Mouse (Mus musculus) R1 (cell line): ENCODE data around the gene Reep6.
"Not testable (repeated sequence)": the region's sequence is repeated elsewhere in the genome, so short reads cannot be mapped to it uniquely, and the experiment has no call there.

Experiments used
- DNase-seq: peaks from one replicate; pipeline ENCODE4 v3.0.0-alpha.2; 2018; ENCODE audit warnings: low read depth, low spot score

Reep6 gene

DNA sequence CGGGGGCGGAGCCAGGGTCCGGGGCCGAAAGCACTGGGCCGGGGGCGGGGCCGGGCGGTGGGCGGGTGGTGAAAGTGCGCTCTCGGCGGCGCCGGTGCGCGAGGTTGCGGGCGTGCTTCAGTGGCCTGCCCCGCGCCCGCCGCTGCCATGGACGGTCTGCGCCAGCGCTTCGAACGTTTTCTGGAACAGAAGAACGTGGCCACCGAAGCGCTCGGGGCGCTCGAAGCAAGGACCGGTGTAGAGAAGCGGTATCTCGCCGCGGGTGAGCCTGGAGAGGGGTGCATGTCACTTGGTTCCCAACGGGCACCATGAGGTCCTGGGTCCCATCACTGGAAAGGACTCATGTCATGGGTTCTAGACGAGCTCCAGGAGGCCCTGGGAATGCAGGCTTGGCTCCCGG lies 331 bp downstream of the Reep6 start:
- DNase-seq = no peak

- DNase-seq = no peak
These were observed 1.1 kb downstream of the Reep6 start for GRCm38 (mm10) chr10:80330888-80331287.

GRCm38 (mm10) chr10:80331636-80332524 lies 2.1 kb downstream of the Reep6 start:
- no peak for DNase-seq

DNA sequence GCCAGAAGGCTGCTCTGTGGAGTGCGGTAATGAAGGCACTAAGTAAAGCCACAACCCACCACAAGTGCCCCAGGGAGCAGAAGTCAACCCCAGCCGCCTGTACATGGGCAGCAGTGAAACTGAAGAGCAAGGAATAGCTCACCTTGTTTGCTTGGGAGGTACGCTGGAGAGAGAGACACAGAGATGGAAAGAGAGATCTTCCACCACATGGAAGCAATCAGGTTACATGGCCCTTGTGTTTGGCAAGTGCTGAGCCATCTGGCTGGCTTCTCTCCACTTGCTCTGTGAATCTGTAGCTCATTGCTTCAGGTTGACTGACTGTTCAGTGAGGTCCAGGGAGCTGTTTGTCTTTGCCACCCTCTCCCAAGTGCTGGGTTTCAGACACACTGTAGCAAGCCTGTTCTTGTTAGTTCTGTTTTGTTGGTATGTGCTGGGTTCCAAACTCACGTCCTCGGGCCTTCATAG lies 2.8 kb downstream of the Reep6 start:
- no peak for DNase-seq

GRCm38 (mm10) chr10:80336263-80336662 lies 6.5 kb downstream of the Reep6 start:
- no peak for DNase-seq

- peak; percentile 92 for DNase-seq
These were observed 10.4 kb downstream of the Reep6 start for GRCm38 (mm10) chr10:80339941-80340750.

GRCm38 (mm10) chr10:80341026-80341425 lies 11.3 kb downstream of the Reep6 start:
- no peak for DNase-seq

GRCm38 (mm10) chr10:80341491-80342304 lies 11.9 kb downstream of the Reep6 start:
- DNase-seq = no peak

DNA sequence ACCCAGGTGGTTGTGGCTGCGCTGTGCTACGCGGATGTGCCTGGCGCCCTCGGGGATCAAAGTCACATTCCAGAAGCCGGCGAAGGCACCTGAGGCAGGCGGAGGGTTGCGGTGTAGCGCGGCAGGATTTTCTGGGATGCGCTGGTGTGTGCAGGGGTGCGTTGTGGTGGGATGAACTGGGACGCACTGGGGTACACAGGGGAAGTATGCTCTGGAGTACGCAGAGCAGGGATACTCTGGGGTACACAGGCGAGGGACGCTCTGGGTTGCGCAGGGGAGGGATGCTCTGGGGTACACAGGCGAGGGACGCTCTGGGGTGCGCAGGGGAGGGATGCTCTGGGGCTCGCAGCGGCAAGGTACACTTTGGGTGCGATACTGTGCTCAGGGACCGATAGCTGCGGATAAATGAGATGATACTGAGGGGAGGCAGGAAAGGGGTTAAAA lies 12.6 kb downstream of the Reep6 start:
- no peak for DNase-seq

GRCm38 (mm10) chr10:80342749-80343424 lies 13.1 kb downstream of the Reep6 start:
- DNase-seq = peak; percentile 98

- DNase-seq = no peak
These were observed 13.7 kb downstream of the Reep6 start for GRCm38 (mm10) chr10:80343425-80343895.

DNA sequence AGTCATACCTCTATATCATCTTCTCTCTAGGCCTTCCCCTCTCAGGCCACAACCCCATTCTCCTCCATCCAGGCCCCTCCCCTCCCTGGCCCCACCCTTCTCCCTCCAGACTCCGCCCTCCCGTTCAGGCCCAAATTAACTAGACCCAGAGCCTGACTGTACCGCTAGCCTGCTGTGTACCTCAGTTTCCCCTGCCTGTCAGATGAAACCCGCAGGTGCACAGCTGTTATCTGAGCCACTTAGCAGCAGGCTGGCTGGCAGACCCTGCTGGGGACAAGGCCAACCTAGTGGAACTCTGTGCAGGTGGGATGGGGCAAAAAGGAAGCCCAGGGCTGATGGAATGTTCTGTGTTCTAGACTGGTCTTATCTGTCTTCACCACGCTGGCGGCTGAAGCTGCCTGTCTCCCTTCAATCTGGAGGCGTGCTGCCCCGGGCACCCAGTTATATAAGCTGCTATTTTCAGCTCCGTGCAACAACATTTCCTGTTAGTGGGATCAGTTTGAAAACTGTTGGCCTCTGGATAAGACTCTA lies 14.4 kb downstream of the Reep6 start:
- peak; percentile 75 for DNase-seq

DNA sequence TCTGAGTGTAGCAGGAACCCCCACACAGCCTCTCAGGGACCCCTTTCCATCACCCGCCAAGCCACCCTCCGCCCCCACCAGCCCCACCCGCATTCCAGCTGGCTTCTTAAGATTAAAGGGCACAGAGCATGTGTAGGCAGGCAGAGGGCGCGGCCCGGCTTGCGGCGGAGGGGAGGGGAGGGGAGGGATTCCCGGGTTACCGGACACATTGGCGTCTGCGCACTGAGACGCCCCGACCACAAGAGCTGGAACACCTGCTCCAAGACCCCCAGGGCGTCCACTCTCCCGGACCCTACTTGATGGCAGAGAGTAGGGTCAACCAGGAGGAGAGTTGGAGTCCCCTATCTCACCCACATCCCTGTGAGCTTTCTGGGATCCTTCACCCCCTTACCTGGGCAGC lies 15.4 kb downstream of the Reep6 start:
- no peak for DNase-seq

DNA sequence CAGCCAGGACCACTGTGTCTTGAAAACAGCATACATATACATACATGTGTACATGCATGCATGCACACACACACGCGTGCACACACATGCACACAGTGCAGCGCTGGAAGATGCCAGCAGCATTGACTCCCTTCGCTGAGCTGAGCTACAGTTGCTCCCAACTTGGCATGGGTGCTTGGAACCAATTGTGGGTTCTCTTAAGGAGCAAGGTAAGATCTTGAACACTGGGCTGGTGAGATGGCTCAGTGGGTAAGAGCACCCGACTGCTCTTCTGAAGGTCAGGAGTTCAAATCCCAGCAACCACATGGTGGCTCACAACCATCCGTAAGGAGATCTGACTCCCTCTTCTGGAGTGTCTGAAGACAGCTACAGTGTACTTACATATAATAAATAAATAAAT lies 16.2 kb downstream of the Reep6 start:
- not testable (repeated sequence) for DNase-seq

DNA sequence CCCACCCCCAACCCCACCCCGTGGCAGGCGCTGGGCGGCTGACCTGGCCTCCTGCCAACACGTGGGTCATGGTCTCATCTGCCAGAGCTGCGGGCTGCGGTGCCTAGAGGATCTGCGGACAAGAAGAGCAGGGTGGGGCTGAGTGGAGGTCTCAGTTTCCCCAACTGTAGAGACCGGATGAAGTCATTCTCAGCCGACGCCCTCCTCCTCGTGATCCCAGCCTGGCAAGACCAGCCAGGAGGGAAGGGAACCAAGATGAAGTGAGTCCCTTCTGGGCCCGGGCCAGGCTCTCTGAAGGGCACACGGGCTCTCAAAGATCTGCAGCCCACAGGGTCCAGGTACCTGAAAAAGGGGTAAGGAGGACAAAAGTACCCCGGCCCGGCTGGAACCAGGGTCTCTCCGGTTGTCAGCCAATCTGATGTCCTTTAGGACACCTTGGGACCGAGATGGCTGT lies 17.8 kb downstream of the Reep6 start:
- DNase-seq = no peak

GRCm38 (mm10) chr10:80348244-80348781 lies 18.6 kb downstream of the Reep6 start, which contains the start of gene Adamtsl5:
TSS of gene Adamtsl5 (minus strand) at chr10:80348412.
- DNase-seq = peak; percentile 75

DNA sequence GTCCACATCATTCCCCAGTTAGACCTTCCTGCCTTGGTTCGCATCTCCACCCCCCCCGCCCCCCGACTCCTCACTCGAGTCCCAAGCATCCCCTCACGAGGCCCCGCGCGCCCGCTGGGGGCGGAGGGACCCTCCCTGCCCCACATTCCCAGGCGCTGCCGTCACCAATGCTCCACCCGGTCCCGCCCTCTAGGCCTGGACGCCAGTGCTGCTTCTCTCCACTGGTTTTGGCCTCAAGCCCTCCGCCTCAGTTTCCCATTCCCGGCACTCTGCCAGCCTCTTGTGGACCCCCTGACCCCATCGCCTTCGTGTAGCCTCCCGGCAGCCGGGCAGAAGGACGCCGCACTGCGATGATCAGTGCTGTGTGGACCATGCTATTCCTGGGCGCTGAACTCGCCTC lies 19.2 kb downstream of the Reep6 start:
- no peak for DNase-seq

DNA sequence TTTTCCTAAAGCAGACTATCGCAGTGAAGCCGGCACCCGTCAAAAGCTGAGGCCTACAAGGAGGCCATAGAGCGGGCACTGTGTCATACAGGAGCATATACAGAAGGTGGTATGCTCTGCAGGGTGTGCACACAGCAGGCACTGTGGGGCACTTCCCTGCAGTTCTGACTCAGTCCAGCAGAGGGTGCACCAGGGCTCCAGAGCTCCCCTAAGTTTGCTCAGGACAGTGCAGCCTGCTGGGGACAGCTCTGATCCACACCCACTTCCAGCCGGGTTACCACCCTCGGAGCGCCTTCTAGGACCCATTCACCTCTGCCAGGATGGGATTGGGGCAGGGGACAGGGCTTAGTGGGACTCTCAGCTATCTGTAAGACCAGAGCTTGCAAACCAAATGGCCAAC lies 20.5 kb downstream of the Reep6 start:
- DNase-seq = peak; percentile 88

DNA sequence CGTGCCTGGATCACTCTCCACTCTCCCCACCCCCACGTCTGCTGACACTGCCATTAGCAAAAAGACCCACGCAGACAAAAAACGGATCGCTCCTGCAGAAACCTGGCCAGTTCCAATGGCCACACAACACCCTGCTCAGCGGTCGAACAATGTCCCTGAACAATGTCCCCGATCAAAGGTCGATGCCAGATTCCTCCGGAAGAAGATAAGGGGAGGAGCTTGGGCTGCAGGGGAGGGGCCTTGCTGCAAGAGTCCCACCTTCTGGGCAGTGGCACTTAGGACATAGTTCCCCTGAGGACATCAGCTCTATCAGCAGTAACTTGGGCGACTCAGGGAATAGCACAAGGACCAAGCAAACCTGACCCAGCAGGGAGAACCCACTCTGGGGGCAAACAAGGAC lies 22.1 kb downstream of the Reep6 start:
- no peak for DNase-seq

- no peak for DNase-seq
These were observed 23.0 kb downstream of the Reep6 start for GRCm38 (mm10) chr10:80352727-80353126.
